Mouse (Mus musculus) liver, embryonic 14.5 days (tissue): ENCODE measurements around the gene Pwwp2b.

Experiments used
- CTCF ChIP-seq: IDR thresholded peaks from 2 replicates; pipeline ENCODE4 v1.5.1; 2016; ENCODE audit warnings: antibody characterized with exemption, low read depth, control low read depth
- EP300 ChIP-seq: IDR thresholded peaks from 2 replicates; pipeline ENCODE4 v1.6.1; 2016; ENCODE audit warnings: antibody characterized with exemption, low read depth

- TF ChIP-seq CTCF (no peak), EP300 (no peak)
Observed at GRCm38 (mm10) chr7:139265634-139266033, 17.4 kb downstream of the Pwwp2b start.
